Mouse (Mus musculus) G1E (cell line): ENCODE measurements around the gene Gdpd3. TPM values are rescaled to one million over a fixed set of nuclear protein-coding genes. Genes with fewer than 3 reads are reported as not detected.

Experiments used
- ATAC-seq: 2 replicates; pipeline ENCODE4 v1.8.0; 2016; ENCODE audit warnings: mild to moderate bottlenecking; ENCODE audit not compliant: insufficient number of reproducible peaks, poor library complexity, low FRiP score, severe bottlenecking; ENCODE audit errors: extremely low read depth
- DNase-seq: peaks from one replicate; pipeline ENCODE4 v3.0.0; 2012; ENCODE audit warnings: low spot score
- H3K27me3 ChIP-seq: 2 replicates; pipeline ENCODE4 v1.6.1; 2012; ENCODE audit warnings: mild to moderate bottlenecking, low read length, inconsistent platforms; ENCODE audit not compliant: insufficient read depth
- H3K36me3 ChIP-seq: replicated peaks from 2 replicates; pipeline ENCODE3; 2012; ENCODE audit warnings: mild to moderate bottlenecking, inconsistent platforms
- H3K4me1 ChIP-seq: 2 replicates; pipeline ENCODE4 v1.6.1; 2012; ENCODE audit warnings: low read depth, low read length, inconsistent platforms, mixed read lengths; ENCODE audit not compliant: insufficient read depth
- H3K4me3 ChIP-seq: 2 replicates; pipeline ENCODE4 v1.5.1; 2012; ENCODE audit warnings: low read depth, mild to moderate bottlenecking, inconsistent platforms, low read length, moderate library complexity, mixed read lengths
- H3K9me3 ChIP-seq: replicated peaks from 2 replicates; pipeline ENCODE4 v1.6.1; 2012; ENCODE audit warnings: inconsistent platforms
- CTCF ChIP-seq: IDR thresholded peaks from 2 replicates; pipeline ENCODE4 v1.5.1; 2012; ENCODE audit warnings: low read depth, low read length, inconsistent platforms, mixed read lengths
- GATA1 ChIP-seq: IDR thresholded peaks from 2 replicates; pipeline ENCODE4 v1.6.1; 2012; ENCODE audit warnings: borderline replicate concordance, low read length, inconsistent platforms, mixed read lengths
- GATA2 ChIP-seq: IDR thresholded peaks from 2 replicates; pipeline ENCODE4 v1.6.1; 2012; ENCODE audit warnings: low read depth, low read length, inconsistent platforms, borderline replicate concordance
- POLR2AphosphoS5 ChIP-seq: IDR thresholded peaks from 2 replicates; pipeline ENCODE4 v1.6.1; 2012; ENCODE audit warnings: low read depth, low read length, inconsistent platforms; ENCODE audit not compliant: insufficient replicate concordance
- TAL1 ChIP-seq: conservative IDR thresholded peaks from 2 replicates; pipeline ENCODE4 v1.6.1; 2012; ENCODE audit warnings: low read depth, low read length, inconsistent platforms, mixed read lengths
- polyA plus RNA-seq: library from polyadenylated mRNA; stranded (reverse); fragments of >175 nt; gene quantifications from 2 replicates; pipeline ENCODE4 v1.2.3, GENCODE M21; 2012
- total RNA-seq, 2 experiments: library from RNA; stranded (forward) in 1 of 2; stranded (reverse) in 1 of 2; fragments of 200-1000 nt in 1 of 2; fragments of >200 nt in 1 of 2; fragmentation: Nextera tagmentation in 1 of 2; gene quantifications; 2 replicates each; pipeline ENCODE4 v1.2.3; 2014 to 2017

Gene Gdpd3
- total and polyA plus RNA-seq, 3 experiments: 6.1 to 29.9 (median 15.4) TPM

DNA sequence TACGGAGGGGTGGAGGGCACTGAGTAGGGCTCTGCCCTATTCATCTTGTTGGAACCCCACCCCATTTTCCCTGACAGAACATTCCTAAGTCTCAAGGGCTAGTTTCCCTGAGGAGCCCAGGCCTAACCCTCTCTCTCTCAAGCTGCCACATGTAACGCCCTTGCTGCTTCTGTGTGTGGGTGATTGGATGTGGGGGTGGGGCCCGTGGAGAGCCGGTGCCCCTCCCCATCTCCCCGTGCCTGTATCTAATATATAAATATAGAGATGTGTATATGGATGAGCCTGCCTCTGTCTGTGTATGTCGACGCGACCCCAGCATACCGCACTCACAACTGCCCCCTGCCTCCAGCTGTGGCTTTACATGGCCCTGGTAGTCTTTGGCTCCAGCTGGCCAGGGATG is 594 bp upstream of the Gdpd3 start:
- DNase-seq: no peak
- H3K4me1 ChIP-seq: peaks cover 35% of the 10 kb centered on the region
- ATAC-seq: no peak

DNA sequence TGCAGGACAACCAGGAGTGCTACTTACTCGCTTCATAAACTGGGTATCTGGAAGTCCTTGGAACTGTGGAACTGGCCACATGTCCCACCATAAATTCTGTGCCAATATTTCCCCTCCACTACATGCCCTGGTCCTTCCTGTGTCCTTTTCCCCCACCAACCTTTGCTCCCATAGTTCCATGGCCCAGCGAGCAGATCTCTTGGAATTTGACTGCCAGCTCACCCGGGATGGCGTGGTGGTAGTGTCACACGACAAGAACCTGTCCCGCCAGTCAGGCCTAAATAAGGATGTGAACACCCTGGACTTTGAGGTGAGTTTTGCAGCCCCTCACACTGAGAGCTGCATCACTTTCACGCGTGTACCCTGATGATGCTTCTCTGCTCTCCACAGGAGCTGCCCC is 867 bp downstream of the Gdpd3 start:
- ATAC-seq: no peak
- Histone ChIP-seq H3K4me3 (no peak overlapping the region; the same call in 1 of the 2 replicates), H3K4me1 (peaks cover 35% of the 10 kb centered on the region), H3K36me3 (peaks cover 43% of the 10 kb centered on the region), H3K9me3 (no peaks in the 10 kb centered on the region; the same call in 1 of the 2 replicates), H3K27me3 (peaks cover 5% of the 10 kb centered on the region; the same call in 1 of the 2 replicates)
- no peak for DNase-seq
- no peak for TF ChIP-seq POLR2AphosphoS5
- no peak for TF ChIP-seq GATA2
- TF ChIP-seq TAL1: no peak
- no peak for TF ChIP-seq GATA1
- no peak for TF ChIP-seq CTCF

More for the DNA sequence above, 594 bp upstream of the Gdpd3 start:
- Histone ChIP-seq H3K4me3 (no peak overlapping the region), H3K36me3 (peaks cover 57% of the 10 kb centered on the region), H3K9me3 (no peaks in the 10 kb centered on the region; the same call in 1 of the 2 replicates), H3K27me3 (peaks cover 5% of the 10 kb centered on the region; the same call in 1 of the 2 replicates)
- TF ChIP-seq GATA1: no peak
- no peak for TF ChIP-seq TAL1
- no peak for TF ChIP-seq GATA2
- no peak for TF ChIP-seq CTCF
- no peak for TF ChIP-seq POLR2AphosphoS5

DNA sequence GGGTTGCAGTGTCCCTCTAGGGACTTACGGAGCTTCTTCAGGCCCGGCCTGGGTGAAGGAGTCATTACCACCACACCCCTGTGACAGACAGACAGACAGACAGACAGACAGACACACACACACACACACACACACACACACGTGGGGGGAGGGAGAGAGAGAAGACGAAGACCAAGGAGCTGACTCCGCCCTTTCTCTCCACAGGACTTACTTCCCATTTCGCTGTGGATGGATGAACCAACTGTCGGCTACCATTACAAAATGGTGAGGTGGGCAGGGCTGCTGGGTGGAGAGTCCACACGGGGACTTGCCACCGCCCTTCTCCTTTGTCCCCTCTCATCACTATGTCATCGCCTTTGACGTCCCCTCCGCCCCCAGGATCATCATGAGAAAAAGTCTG is 4.7 kb downstream of the Gdpd3 start:
- Histone ChIP-seq H3K27me3 (peaks cover 5% of the 10 kb centered on the region; the same call in 1 of the 2 replicates), H3K4me1 (peaks cover 47% of the 10 kb centered on the region), H3K4me3 (peak overlapping the region; percentile 55; the same call in 1 of the 2 replicates), H3K36me3 (peaks cover 8% of the 10 kb centered on the region), H3K9me3 (no peaks in the 10 kb centered on the region; the same call in 1 of the 2 replicates)
- no peak for TF ChIP-seq CTCF
- TF ChIP-seq GATA1: no peak
- ATAC-seq (no peak), DNase-seq (peak; percentile 51)

DNA sequence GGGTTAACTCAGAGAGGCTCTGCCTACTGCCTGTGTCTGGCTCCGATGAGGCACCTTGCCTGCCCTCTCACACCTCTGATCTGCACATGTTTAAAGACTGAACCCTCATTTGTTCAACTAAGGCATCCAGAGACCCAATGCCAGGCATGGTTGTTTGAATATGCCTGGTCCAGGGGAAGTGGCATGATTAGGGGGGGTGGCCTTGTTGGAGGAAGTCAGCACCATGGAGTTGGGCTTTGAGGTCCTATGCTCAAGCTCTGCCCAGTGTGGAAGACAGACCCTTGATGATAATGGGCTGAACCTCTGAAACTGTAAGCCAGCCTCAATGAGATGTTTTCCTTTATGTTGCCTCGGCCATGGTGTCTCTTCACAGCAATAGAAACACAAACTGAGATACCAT is 7.2 kb downstream of the Gdpd3 start:
- Histone ChIP-seq H3K4me3 (no peak overlapping the region), H3K27me3 (peaks cover 1% of the 10 kb centered on the region; the same call in 1 of the 2 replicates), H3K9me3 (no peaks in the 10 kb centered on the region), H3K36me3 (peaks cover 9% of the 10 kb centered on the region), H3K4me1 (peaks cover 61% of the 10 kb centered on the region)
- DNase-seq: no peak
- TF ChIP-seq POLR2AphosphoS5: no peak
- no peak for TF ChIP-seq GATA2
- no peak for TF ChIP-seq TAL1
- TF ChIP-seq GATA1: no peak
- TF ChIP-seq CTCF: no peak
- ATAC-seq: no peak

DNA sequence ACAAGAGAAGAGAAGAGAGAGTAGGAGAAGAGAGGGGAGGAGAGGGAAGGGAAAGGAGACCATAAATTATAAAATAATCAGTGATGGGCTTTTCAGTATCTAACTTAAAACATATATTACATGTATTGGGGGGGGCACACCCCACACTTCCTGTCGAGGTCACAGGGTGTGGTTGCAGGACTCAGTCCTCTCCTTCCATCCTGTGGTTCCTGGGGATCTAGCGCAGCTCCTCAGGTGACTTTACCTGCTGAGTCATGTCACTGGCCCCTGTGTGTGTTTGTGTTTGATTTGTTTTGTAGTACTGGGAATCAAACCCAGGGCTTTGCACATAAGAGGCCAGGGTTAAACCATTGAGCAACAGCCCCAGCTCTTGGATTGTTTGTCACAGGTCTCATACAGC is 8.3 kb downstream of the Gdpd3 start:
- TF ChIP-seq TAL1 (no peak), GATA1 (no peak), POLR2AphosphoS5 (no peak), GATA2 (no peak), CTCF (no peak)
- Histone ChIP-seq H3K4me1 (peaks cover 64% of the 10 kb centered on the region), H3K9me3 (no peaks in the 10 kb centered on the region), H3K27me3 (no peaks in the 10 kb centered on the region), H3K4me3 (no peak overlapping the region), H3K36me3 (peaks cover 17% of the 10 kb centered on the region)
- no peak for DNase-seq
- ATAC-seq: no peak

DNA sequence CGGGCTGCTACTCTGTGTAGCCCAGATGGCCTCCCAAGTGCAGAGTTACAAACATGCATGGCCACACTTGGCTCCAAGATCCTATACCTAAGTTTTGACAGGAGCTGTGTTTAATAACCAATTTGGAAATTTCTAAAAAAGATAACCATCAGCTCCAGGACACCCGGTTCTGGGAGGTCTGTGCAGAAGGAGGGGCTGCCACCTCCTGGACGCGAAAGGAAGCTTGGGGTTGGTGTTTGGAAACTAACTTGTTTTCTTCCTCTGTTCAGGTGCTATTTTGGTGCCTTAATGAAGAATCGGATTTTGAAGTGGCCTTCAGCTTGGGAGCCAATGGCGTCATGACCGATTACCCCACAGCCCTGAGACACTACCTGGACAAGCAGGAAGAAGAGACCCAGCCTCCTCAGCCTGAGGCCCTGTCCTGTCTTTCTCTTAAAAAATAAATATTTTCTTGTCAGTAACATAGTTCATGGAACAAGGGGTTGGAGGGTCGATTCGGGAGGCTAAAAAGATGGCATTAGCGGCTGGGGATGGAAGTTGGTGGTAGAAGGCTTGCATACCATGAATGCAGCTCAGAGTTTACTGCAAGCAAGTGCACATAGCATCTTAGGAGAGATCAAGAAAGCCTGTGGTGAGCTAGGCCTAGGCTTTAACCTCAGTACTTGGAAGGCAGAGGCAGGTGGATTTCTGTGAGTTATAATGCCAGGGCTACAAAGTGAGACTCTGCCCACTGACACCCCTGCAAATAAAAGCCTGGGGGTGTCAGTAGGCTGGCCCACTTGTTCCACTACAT is 9.2 kb downstream of the Gdpd3 start:
- DNase-seq (no peak), ATAC-seq (no peak)
- Histone ChIP-seq H3K36me3 (peaks cover 17% of the 10 kb centered on the region), H3K4me1 (peaks cover 71% of the 10 kb centered on the region), H3K27me3 (no peaks in the 10 kb centered on the region), H3K4me3 (no peak overlapping the region), H3K9me3 (no peaks in the 10 kb centered on the region)
- no peak for TF ChIP-seq CTCF
- no peak for TF ChIP-seq POLR2AphosphoS5
- no peak for TF ChIP-seq GATA1

DNA sequence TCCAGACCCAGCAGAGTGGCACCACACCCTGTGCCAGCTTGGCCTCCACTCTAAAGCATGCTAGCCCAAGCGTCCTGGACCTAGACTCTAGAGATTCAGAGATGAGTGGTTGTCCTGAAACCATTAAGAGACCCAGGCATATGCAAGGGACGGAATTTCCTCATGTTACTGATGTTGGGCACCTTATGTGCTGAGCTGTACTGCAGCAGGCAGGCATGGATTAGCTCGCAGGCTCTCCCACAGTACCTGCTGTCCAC is 9.8 kb downstream of the Gdpd3 start:
- no peak for TF ChIP-seq GATA2
- no peak for TF ChIP-seq GATA1
- no peak for TF ChIP-seq POLR2AphosphoS5
- no peak for TF ChIP-seq TAL1
- no peak for TF ChIP-seq CTCF
- peaks cover 17% of the 10 kb centered on the region for H3K36me3 ChIP-seq
- DNase-seq (no peak), ATAC-seq (no peak)
- H3K9me3 ChIP-seq: no peaks in the 10 kb centered on the region
- H3K4me1 ChIP-seq: peaks cover 71% of the 10 kb centered on the region
- no peak overlapping the region for H3K4me3 ChIP-seq
- no peaks in the 10 kb centered on the region for H3K27me3 ChIP-seq
